Mouse (Mus musculus) cerebral cortex, adult 2 months (tissue): ENCODE measurements around the gene Adgrb3.

Experiments
- WGBS: fragments of 180-500 bp; shearing (Covaris S2); methylation state at CpG from one replicate; pipeline ENCODE4 v1.1.7; 2018; 5-methylcytosine and 5-hydroxymethylcytosine counted together

Adgrb3 gene

DNA sequence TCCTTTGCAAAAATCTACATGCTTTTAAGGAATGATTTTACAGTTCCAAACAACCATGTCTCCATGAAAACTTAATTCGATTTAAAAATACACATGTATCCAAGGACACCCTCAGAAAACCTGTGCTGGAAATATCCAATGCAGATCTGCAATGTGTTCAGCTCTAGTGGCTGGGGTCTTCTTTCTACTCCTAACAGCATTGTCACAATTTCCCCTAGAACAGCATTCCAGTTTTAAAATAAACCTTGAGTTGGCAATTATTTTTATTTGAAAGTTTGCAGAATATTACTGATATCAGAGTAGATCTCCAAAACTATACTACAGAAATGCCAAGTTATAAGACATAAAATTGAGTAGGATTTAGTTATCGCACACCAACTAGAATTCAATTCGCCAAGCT lies 601.6 kb downstream of the Adgrb3 start:
- 28% methylated on average over 3 of the region's 3 CpGs for WGBS

DNA sequence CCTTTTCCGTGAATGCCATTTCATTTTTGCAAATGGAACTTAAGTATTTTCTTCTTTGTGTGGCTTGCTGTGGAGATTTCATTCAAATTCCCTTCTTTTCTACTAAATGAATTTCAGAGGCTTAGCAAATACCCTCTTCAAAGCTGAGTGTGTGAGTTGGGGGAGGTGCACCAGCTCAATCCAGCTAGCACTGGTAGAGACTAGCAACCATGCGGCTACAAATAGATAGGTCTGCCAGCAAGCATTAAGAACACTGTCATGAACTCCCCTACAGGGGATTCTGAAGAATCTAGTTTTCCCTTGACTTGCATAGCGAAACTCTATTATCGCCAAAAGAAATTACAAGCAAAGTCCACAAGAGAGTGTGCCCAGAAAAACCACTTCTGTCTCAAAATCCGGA lies 624.9 kb downstream of the Adgrb3 start:
- WGBS, result 51% methylated on average over 5 of the region's 5 CpGs

DNA sequence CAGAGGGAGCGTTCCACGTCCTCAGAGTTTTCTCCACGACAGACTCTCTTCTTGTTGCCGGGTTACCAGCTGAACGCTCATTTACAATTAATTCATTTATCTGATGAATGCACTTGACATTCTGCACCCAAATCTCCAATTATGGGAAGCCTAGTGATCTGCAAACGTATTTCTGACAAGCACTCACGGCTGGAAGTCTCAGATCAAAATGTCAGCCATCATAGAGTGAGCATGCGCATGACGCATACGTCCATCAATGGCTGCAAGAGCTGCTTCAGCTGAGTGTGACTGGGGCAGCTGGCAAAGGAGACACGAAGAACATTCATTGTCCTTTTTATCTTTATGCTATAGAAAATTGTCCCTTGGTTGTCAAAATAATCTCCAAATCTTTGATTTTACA lies 637.5 kb downstream of the Adgrb3 start:
- 63% methylated on average over 11 of the region's 11 CpGs for WGBS

DNA sequence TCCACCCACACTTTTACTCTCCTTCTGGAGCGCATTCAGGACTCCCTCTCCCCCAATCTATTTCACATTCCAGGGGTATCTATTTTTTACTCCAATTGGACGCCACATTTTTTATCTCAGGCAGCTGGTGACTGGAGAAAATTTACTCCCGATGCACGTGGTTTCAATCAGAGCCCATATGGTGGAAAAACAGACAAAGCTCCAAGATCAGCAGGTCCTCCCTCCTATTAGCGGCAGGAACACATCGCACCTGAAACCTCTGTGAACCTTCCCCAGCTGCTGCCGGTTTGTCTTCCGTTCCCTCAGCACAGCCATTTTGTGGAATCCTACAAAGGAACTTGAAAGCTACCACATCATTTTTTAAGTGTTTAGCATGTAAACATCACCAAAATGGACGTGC lies 640.2 kb downstream of the Adgrb3 start:
- 45% methylated on average over 9 of the region's 9 CpGs for WGBS

DNA sequence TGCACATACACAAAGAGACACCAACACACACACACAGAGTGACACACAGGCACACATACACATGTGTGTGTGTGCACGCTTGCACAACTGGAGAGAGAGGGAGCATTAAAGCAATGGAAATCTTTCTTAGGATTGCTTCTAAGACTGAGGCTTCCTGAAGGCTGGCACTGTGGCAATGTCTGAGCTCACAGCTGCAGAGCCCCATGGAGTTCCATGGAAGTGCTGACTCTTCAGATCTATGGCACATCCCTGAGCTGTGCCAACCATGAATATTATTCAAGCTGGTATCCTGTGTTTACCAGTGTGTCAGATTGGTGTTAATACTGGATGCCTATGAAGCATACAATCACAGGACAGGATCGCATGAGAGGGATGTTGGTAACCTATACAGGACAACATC lies 643.6 kb downstream of the Adgrb3 start:
- WGBS, result 95% methylated on average over 2 of the region's 2 CpGs

DNA sequence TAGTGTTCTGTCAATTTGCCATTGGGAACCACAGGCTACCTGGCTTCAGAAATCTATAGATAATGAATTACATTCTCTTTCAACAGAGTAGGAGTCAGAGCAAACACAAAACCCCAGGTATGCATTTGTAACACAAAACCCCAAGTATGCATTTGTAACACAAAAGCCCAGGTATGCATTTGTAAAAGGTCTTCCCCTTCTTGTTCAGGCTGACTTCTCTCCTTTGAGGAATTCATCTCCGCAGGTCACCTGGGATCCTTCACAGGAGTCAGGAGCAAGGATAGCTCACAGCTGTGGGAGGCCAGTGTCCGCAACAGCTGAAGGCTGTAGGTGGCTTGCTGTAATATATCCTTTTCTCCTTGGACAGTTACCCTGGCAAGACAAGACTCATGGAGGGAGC lies 647.6 kb downstream of the Adgrb3 start:
- WGBS, result 72% methylated on average over 2 of the region's 2 CpGs

DNA sequence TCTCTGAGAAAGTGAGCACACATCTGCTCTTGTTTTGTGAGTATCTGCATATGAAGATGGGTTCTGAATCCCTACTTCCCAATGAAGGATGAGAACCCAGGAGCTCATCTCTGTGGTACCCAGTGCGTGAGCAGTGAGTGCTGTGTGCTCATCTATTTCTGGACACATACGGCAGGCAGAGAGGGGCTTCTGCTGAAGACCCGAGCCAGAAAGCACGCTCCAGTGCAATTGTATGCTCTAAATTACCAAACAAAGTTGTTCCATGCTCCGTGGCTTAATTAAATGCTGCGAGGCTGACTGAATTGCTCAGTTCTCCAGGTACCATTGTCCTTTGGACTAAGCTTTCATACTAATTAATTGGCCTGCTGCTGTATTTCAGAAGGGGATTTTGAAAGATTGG lies 648.9 kb downstream of the Adgrb3 start:
- WGBS, result 28% methylated on average over 6 of the region's 6 CpGs

DNA sequence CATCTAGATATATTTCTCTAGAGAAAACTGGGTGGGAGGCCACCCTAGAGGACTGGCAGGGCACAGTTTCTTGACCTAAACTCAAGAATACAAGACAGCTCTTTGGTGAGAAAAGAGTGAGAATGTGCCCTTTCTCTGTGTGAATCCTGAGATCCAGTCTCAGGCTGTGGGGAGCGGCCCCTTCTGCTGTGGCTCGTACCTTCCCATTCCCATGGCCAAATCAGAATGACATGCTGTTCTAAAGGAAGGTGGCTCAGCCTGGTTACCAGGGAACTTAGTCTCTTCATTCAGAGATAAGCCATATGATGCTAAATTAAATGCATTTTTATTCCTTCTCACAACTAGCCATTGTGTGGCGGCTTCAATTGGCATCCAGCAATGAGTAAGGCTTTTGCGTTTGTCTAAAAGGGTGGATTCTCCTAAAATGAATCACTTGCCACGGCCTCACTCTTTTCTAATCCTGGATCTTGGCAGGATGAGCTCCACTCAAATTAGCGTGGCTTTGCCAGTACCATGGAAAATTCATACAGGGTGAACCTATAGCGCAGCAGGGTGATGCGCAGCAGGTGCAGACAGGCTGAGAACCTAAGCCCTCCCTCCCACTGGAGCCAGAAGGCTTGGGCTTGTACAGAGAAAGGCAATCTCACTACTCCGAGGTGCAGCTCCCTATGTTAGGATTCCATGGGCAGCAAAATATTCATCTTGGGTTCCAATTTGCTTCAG lies 649.5 kb downstream of the Adgrb3 start:
- WGBS, result 28% methylated on average over 9 of the region's 9 CpGs

DNA sequence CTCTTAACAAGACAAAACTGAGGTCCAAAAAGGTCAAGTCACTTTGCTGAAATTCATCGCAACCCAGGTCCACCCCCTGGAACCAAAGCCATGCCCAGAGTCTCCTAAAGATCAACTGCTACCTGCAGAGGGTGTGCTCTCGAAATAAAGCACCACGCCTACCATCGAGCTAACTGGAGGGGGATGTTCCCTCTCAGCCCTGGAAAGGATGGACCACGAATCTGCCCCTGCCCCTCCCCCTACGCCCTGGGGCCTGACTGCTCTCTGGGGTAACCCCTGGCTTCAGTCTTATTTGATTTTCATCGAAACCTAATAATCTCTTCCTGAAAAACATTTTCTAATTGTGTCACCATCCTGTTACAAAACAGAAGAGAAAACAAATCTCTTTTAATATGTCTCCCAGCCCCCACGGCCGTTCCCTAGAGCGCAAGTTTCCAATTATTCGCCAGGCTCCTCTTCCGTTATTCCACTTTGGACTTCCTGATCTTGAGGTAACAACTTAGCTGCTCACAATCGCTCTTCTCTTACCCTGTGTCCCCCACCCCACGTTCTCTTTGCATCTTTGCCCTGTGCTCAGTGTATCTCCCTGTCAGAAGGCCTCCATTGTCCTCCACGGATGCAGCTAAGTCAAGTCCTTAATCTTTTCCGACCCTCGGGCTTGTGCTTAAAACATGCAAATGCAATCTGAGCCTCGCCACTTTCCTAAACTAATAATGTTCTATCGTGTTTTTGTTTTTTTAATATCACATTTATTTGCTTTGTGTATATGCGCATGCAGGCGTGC lies 651.0 kb downstream of the Adgrb3 start:
- 46% methylated on average over 21 of the region's 21 CpGs for whole genome bisulfite sequencing

DNA sequence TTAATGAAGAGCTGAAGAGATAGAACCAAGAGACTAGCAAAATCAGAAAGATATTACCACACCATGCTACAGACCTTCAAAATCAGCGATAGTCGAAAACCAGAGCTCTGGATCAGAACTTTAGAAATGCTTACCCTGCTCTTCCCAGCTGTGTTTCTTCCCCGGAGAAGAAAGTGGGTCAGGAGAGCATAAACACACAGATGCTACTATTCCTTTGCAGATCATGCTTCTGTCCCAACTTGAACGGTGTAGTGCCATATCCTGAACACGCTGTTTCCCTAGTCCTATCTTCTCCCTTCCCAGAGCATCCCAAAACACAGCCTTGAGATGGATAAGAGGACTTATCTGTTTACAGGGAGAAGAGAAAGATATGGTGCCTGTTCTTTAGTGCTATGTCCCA lies 662.4 kb downstream of the Adgrb3 start:
- 47% methylated on average over 5 of the region's 5 CpGs for WGBS

DNA sequence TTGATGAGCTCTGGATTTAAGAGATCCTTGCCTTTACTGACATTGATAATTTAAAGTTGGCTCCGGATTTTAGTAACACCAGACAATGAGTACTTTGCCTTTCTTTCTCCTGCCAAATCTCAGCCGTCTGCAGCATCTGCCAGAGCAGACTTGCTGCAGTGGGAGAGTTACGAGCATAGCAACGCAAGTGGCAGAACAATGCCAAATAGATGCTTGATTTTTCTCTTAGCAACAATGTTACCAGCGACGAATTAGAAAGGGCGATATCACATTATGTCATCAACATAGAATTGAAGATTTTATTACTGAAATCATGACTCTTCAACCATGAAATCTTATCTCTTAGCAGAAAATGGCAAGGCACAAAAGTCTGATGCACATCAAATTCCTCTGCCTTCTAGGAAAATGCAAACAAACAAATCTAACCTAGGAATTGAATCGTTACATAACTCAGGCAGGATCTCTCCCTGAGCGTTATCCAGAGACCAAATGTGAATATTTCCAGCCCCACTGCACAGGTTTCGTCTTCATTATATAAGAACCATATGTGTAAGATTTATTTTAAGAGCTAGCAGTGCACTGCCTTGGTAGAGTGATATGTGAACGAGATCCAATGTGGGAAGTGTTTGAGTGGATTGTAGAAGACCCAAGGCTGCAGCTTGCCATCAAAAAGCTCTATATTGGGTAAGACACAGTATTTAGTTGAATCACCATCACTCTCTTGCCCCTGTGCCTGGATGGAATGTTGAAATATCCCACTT lies 663.3 kb downstream of the Adgrb3 start:
- 24% methylated on average over 11 of the region's 11 CpGs for WGBS

DNA sequence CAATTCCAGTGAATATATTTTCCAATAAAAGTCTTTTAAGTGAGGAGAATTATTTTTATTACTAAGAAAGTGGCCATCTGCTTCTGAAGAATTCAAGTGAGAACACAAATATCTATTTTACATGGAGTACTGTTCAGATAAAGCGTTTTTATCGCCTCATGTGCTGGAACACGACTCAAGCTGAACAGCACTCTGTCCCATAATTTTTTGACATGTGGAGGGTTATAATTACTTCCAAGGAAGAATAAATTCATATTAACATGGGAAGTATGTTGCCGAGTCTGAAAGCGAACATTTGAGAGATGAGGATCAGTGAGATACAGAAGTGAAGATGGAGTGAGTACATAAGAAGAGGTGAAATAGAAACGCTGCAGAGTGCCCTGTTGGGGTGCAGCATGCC lies 665.9 kb downstream of the Adgrb3 start:
- 40% methylated on average over 6 of the region's 6 CpGs for WGBS

DNA sequence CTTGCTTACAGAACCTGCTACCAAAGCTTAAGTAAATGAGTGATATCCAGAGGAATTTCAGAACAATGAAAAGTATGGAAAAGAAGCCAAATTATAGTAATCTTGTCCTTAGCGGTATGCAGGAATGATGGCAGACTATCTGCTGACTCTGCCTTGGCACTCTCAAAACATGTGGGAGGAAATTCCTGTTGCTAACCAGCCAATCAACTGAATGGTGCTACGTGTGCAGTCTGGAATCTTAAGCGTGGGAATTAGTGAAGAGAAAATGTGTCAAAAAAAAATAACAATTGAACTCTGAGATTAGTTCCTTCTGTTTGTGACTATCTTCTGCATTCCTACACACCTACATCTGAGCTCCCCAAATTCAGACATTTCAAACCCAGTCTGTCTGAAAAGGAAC lies 683.3 kb downstream of the Adgrb3 start:
- whole genome bisulfite sequencing, result 40% methylated on average over 3 of the region's 3 CpGs

DNA sequence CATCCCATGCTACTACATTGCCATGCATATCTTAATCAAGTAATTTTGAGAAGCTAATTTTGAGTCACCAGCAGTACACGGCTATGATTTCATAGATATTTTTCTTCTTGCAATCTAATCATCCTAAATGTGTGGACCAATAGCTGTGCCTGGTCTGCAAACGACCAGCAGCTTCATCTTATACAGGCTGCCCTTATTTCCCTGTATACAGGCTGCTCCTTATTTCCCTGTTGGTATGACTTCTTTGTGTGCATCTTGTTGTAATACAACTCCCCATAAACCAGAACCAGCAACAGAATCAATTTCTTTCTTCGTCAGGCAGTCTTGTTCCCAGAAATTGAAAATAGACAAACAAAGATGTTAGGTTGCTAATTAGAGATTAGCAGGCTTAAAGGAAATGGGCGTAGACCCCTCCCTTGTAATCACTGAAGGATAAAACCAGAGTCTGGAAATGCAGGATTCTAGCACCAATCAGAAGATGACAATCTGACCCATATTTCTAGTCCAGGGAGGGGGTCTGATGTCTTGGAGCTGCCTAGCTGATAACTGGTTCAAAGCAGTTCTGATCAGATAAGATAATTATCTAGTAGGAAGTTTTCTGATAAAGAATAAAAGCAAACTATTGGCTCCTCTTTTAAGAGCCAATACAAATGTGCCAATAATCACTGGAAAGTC lies 697.2 kb downstream of the Adgrb3 start:
- 35% methylated on average over 4 of the region's 4 CpGs for WGBS

DNA sequence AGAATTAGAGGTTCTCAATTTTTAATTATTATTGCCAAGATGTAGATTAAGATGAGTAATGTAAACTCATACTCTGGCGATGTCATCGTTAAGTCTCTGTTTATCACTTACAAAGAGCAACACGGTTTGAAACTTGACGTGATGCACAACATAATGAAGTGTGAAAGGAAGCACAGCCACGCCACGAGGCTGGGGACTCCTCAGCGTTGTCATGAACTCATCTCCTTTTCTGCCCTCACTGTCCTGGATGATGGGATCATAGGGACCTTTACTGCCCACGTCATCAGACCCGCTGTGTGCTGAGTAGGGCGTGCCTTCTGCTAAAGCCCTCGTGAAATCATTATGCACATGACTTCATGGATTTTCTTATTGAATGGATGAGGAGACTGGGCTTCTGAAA lies 714.0 kb downstream of the Adgrb3 start:
- WGBS, result 67% methylated on average over 11 of the region's 11 CpGs

DNA sequence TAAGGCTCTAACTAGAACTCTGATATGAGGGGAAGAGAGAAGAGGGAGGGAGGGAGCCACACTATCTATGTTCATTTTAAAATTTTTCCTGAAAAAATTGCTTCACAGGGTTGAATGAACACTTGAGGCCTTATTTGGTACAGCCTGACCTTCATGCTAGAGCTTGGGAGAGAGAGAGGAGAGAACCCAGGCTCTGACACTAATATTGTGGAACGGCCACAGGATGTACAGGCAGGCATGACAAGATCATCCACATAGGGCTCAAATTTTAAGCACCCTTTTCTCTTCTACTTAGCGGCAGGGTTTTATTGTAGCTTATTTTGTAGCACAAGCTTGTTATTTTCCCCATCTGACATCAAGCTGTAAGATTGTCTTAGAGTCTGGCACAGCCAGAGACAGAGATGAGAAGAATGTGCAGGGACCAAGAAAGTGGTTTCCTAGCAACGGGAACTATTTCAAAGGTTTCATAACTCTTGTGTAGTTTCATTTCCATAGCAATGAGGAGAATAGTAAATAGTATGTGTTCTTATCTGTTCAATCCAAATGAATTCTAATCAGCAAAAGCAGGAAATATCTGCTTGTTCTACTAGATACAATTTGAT lies 721.9 kb downstream of the Adgrb3 start:
- WGBS, result 25% methylated on average over 3 of the region's 3 CpGs

DNA sequence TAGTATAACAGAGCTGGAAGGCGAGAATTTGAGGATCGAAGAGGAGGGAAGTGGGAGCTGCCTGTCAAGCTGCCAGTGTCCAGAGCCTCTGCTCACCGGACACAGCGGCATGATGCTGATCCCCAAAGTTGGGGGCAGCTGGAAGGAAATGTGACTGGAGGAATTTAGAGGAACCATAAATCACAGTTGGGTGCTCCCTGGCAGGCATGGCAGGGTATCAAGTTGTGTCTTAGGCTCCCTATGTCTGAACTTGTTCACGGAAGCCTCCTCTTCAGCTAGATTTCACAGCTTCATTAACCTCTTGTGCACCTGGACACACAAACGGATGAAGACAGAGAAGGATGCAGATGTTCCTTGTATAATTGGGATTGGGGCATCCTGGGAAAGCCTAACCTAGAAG lies 722.8 kb downstream of the Adgrb3 start:
- 39% methylated on average over 6 of the region's 6 CpGs for WGBS

DNA sequence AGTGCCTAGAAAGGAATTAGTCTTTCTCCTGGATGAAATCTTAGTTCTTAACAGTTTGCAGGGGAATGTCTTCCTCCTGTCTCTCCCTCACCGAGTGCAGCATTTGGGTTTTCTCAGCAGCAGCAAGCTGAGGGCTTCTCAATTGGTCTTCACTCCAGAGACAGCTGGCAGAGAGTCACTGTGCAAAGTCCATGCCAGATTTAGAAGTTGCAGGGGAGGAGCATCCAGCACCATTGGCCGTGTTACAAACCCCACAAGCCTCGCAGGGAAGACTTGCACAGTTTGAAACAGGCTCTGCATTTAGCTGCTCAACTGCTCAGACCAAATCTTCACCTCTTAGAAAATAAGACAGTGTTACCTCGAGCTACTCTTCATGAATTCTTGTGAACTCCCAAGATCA lies 724.1 kb downstream of the Adgrb3 start:
- WGBS, result 15% methylated on average over 4 of the region's 4 CpGs

DNA sequence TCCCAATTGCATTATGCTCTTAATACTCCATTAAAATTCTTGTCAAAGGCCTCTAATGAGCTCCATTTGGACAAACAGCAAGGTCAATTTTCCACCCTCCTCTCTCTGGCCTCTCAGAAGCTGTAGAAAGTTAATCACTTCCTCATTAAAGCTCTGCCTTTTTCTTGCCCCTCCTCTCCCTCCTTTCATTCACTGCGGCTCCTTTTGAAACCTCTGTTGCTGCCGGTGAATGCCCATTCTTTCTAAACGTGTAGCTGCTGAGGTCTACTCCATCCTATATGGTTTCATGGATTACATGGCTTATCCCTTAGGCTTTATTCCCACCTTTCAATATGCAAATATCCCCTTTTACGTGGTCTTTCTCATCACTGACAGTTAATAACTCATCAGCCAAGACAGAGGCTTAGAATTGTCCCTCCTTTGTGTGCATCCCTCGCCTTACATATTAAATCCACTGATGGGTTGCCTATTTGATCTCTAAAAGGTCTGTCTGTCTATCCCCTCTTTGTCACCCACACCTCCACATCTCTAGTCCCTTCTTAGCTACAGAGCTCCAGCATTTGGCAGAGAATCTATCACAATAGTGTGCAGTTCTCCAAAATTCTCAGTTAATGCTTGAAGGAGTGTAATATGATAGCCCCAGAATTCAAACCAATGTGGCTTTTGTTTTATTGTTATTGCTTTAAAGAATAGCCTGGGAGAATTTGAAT lies 741.3 kb downstream of the Adgrb3 start:
- WGBS, result 42% methylated on average over 5 of the region's 5 CpGs

DNA sequence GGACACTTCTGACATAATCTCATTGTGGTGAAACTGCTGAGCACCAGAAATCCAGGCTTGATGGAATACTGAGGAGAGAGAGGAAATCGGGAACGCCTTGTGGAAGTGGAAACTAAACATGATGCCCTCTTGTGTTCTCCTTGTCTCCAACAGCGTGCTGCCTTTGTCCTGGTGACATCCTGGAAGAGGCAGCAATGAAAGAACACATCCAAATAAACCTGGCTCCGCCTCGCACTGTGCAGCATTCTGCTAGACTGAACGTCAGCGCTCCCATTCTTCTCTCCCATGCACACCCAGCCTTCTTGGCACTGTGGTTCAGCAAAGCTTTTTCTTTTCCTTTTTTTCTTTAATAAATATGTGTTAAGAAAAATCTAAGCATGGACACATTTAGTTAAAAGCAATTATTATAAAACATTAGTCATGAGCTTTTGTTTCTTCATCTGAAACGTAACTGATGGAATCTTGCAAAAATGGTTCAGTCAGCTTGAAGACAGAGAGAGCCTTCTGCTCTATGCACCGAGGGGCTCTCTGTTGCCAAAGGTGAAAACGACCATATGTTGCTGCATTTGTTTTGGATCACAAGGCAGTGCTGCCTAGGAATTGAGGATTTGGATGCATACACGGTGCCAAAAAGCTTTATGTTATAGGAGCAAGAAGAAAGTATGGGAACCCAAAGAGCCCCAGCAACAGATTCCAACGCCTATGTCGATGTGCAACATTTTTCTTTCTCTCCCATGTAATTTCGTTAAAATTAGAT lies 743.7 kb downstream of the Adgrb3 start:
- WGBS, result 25% methylated on average over 14 of the region's 14 CpGs
